Mouse (Mus musculus) ES-Bruce4 (cell line): ENCODE results near the gene Manbal. TPM values are rescaled to one million over a fixed set of nuclear protein-coding genes. Genes with fewer than 3 reads are reported as not detected.

Experiments
- H3K27ac ChIP-seq: 2 replicates; pipeline ENCODE4 v1.5.1; 2012; ENCODE audit warnings: low read length, inconsistent platforms; ENCODE audit not compliant: insufficient read depth
- H3K27me3 ChIP-seq: 2 replicates; pipeline ENCODE4 v1.6.1; 2012; ENCODE audit warnings: mild to moderate bottlenecking, low read length, inconsistent platforms; ENCODE audit not compliant: control insufficient read depth, poor library complexity, insufficient read depth, severe bottlenecking
- H3K36me3 ChIP-seq: 2 replicates; pipeline ENCODE4 v1.6.1; 2012; ENCODE audit warnings: inconsistent platforms, mild to moderate bottlenecking, low read length, moderate library complexity; ENCODE audit not compliant: control insufficient read depth, poor library complexity, insufficient read depth, severe bottlenecking
- H3K4me1 ChIP-seq: one replicate; pipeline ENCODE4 v1.8.1; 2011; ENCODE audit warnings: low read length; ENCODE audit not compliant: control insufficient read depth, insufficient read depth
- H3K4me3 ChIP-seq: 2 replicates; pipeline ENCODE4 v1.5.1; 2011; ENCODE audit warnings: low read depth, mild to moderate bottlenecking, low read length
- H3K9ac ChIP-seq: 2 replicates; pipeline ENCODE4 v1.6.1; 2012; ENCODE audit warnings: low read depth, mild to moderate bottlenecking, inconsistent platforms; ENCODE audit not compliant: poor library complexity, severe bottlenecking
- H3K9me3 ChIP-seq: replicated peaks from 2 replicates; pipeline ENCODE4 v1.6.1; 2012; ENCODE audit warnings: mild to moderate bottlenecking, low read length, inconsistent platforms; ENCODE audit not compliant: control insufficient read depth, poor library complexity, insufficient read depth, severe bottlenecking
- CTCF ChIP-seq: IDR thresholded peaks from one replicate; pipeline ENCODE4 v1.8.1; 2011; ENCODE audit warnings: low read depth, low read length
- EP300 ChIP-seq: IDR thresholded peaks from 2 replicates; pipeline ENCODE4 v1.6.1; 2011; ENCODE audit warnings: low read depth, low read length; ENCODE audit not compliant: insufficient read depth
- POLR2A ChIP-seq: IDR thresholded peaks from one replicate; pipeline ENCODE4 v1.8.1; 2011; ENCODE audit warnings: low read length; ENCODE audit not compliant: insufficient read depth
- polyA plus RNA-seq: library from polyadenylated mRNA; stranded (reverse); fragments of >200 nt; gene quantifications from 2 replicates; pipeline ENCODE4 v1.2.4, GENCODE M21; 2011; ENCODE audit warnings: low read depth; ENCODE audit not compliant: missing spikeins, insufficient read depth, insufficient read length

Manbal gene
- polyA plus RNA-seq, 1 experiment: 37.8 TPM

DNA sequence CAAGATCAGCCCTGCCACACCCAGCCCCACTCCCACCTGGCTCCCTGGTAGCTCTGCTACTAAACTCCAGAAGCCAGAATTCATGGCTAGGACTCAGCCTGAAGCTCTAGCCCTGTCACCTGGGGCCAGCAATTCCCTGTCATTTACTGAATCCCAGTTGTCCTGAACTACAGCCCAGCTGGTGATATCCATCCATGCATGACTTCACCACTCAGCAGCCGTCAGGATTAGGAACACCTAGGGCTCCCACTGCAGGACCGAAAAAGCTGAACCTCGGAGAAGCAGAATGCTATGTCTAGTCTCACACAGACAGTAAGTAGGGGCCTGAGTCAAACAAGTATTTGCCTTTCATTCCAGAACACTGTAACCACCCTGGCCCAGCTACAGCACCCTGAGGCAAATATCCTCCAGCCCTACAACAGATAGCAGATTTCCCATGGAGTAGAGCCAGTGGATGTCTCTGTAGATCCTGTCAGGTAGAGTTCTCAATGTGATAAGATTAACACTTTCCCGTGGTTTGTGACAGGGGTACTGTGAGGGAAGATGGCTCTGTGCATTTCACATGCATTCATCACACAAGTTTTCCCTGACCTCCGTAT is 25.0 kb upstream of the Manbal start:
- TF ChIP-seq EP300: no peak
- no peak for TF ChIP-seq CTCF
- Histone ChIP-seq H3K4me3 (no peak overlapping the region), H3K9me3 (no peaks in the 10 kb centered on the region), H3K27ac (no peak overlapping the region), H3K9ac (no peak overlapping the region), H3K27me3 (no peaks in the 10 kb centered on the region), H3K4me1 (peaks cover 12% of the 10 kb centered on the region), H3K36me3 (no peaks in the 10 kb centered on the region)

DNA sequence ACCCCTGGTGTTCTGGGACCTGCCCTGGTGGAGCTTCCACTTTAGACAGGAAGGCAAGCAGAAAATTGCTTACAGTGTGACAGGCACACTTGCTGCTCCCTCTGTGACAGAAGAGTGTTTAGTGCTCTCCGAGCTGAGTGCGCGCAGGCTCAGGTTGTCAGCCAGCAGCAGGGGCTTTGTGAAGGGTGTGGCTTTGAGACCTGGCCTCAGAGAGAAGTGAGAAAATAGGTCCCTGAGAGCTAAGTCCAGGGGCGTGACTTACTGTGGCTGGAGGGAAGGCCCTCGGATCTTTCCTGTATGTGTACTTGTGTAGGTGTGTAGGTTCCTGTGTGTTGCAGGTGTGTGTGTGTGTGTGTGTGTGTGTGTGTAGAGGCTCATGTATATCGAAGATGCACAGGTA is 24.1 kb upstream of the Manbal start:
- no peak for TF ChIP-seq CTCF
- TF ChIP-seq EP300: no peak
- TF ChIP-seq POLR2A: no peak
- Histone ChIP-seq H3K9me3 (no peaks in the 10 kb centered on the region), H3K9ac (no peak overlapping the region), H3K27ac (no peak overlapping the region), H3K4me3 (no peak overlapping the region), H3K4me1 (peaks cover 12% of the 10 kb centered on the region), H3K36me3 (no peaks in the 10 kb centered on the region), H3K27me3 (no peaks in the 10 kb centered on the region)

DNA sequence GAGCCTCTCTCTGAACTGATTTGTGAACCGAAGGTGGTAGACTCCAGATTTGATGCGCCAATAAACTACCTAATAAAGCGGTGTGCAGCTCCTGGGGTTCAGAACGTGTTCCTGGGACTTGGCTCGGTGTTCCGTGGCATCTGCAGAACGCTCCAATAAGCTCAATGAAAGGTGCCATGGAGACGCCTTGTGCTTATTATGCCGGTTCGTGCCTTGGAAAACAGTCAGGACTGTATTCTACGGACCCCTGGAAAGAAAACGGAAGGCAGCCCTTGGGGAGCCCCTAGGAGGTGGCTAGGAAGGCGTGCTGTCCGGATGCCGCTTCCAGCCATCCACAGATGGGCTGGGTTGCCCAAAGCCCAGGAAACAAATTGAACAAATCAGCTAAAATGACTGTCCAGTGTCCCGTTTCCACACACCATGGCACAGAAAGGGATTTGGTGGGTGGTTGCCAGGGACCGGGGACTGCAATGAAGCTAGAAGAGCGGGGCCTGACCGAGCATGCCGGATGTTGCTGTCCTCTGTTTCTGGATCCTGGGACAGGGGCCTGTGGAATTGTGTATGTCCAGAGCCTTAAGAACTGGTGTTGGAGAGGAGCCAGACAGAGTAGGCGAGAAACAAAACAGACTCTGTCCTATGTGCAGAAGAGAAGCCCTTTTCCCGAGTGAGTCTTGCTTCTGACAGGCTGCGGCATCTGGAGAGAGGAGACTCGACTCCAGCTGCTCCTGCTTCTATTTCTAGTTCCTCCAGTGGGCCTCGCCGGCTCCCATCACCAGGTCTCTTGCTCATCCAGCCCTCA is 19.8 kb upstream of the Manbal start, which contains the start of gene Ghrh:
Gene Ghrh, minus strand, starts transcription at position 146 of the 799 bp plus-strand sequence.
- H3K27me3 ChIP-seq: no peaks in the 10 kb centered on the region
- no peak for TF ChIP-seq EP300
- TF ChIP-seq POLR2A: no peak
- TF ChIP-seq CTCF: no peak
- H3K36me3 ChIP-seq: no peaks in the 10 kb centered on the region
- H3K4me3 ChIP-seq: no peak within 1 kb of the TSS
- H3K9ac ChIP-seq: no peak within 1 kb of the TSS
- no peak within 1 kb of the TSS for H3K27ac ChIP-seq
- H3K4me1 ChIP-seq: peaks cover 3% of the 10 kb centered on the region
- no peaks in the 10 kb centered on the region for H3K9me3 ChIP-seq

DNA sequence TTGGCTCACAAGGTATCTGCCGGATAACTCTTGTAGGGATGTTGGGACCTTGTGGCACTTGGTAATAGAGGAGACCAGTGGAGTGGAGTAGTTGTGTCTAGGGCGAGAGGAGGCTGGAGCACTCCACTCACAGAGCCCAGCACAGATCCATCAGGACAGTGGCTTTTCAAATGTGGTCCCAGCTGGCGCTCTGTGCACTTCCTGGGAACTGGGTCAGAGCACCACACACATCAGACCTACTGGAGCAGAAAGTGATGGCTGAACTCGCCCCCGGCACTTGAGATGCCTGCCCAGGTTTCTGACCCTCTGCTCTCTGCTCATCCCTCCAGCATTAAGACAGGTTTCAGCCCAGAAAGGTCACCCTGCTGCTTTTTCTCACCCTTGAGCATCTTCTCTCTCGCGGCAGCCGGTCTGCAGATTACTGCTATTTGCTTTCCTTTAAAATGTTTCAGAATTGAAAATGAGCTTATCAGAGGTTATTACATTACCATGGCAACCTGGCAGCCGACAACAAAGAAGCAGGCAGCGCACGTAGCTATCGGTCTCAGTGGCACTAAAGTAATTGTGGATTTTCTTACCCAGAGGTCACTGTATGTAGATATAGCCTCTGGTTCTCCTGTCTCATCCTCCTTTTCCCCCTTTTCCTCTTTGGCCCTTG is 18.1 kb upstream of the Manbal start:
- TF ChIP-seq CTCF (no peak), EP300 (no peak), POLR2A (no peak)
- H3K9me3 ChIP-seq: no peaks in the 10 kb centered on the region
- H3K9ac ChIP-seq: no peak overlapping the region
- H3K27me3 ChIP-seq: no peaks in the 10 kb centered on the region
- no peaks in the 10 kb centered on the region for H3K36me3 ChIP-seq
- no peaks in the 10 kb centered on the region for H3K4me1 ChIP-seq
- no peak overlapping the region for H3K4me3 ChIP-seq
- no peak overlapping the region for H3K27ac ChIP-seq

DNA sequence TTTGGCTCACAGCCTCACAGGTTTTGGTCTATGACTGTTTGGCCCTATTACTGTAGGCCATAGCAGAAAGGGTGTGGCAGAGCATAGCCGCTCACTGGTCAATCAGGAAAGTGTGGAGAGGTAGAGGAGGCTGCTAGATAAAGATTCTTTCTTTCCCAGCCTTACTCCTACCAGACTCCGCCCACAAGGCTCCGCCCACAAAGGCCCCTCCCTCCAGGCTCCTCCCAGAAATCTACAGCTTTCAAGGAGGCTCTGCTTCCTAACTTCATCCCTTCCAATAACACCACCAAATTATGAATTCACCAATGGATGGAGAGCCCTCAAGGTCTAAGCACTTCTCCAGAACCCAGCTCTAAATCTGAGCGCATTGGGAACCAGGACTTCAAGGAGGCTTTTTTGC is 14.2 kb upstream of the Manbal start:
- H3K9ac ChIP-seq: no peak overlapping the region
- no peaks in the 10 kb centered on the region for H3K36me3 ChIP-seq
- no peak overlapping the region for H3K27ac ChIP-seq
- H3K4me1 ChIP-seq: no peaks in the 10 kb centered on the region
- H3K9me3 ChIP-seq: peaks cover 4% of the 10 kb centered on the region; the same call in 1 of the 2 replicates
- H3K27me3 ChIP-seq: no peaks in the 10 kb centered on the region
- TF ChIP-seq CTCF: no peak
- TF ChIP-seq EP300: no peak
- TF ChIP-seq POLR2A: no peak
- no peak overlapping the region for H3K4me3 ChIP-seq
